In the genomic region with DNA sequence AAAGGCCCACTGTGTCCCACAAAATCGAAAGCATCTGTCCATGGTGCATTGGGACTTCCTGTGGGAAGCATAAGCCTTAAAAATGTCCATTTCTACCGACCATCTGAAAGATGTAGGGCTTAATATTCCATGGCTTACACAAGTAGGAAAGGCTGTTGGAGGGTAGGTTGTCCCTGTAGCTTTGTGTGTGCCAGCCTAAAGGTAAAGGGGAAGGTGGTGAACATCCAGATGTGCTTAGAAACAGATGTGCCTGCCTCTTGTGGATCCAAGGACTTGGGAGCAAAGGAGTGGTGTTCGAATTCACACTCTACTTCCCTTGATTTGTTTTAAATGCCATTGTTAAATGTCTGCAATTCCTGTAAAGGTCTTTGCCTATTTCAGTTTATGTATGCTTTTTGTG, we compare ENCODE assay signal across 21 mouse cellular contexts.
DNase-seq lines count a peak whose midpoint lies in the region; ATAC-seq and TF ChIP-seq lines count a peak whose summit lies in the region.
"Had no signal": no experiment of that assay in that cellular context is flagged by ENCODE, and none has a peak within 500 bp of the region (broad histone marks: within the 10 kb centered on the region; RNA-seq: fewer than 3 reads in every experiment).

No protein-coding gene starts in this region.

- no peaks in the 10 kb centered on the region for H3K27me3 ChIP-seq in limb, embryonic 14.5 days (ENCODE audit: control insufficient read depth, insufficient read depth, low read length)
- no peaks in the 10 kb centered on the region for H3K27me3 ChIP-seq in limb, embryonic 10.5 days (ENCODE audit: low read depth, poor library complexity, severe bottlenecking)
- H3K27me3 ChIP-seq in midbrain, embryonic 11.5 days (ENCODE audit: control insufficient read depth, insufficient read depth, low read length), result no peaks in the 10 kb centered on the region
- no peaks in the 10 kb centered on the region for H3K27me3 ChIP-seq in midbrain, embryonic 14.5 days (ENCODE audit: control insufficient read depth, insufficient read depth, low read length)
- H3K27me3 ChIP-seq: CH12.LX, Patski had no signal

- no peak for ATAC-seq in limb, embryonic 14.5 days (ENCODE audit: low FRiP score, low read depth)
- ATAC-seq in midbrain, embryonic 11.5 days (ENCODE audit: low FRiP score), result no peak
- no peak for ATAC-seq in midbrain, embryonic 14.5 days (ENCODE audit: low FRiP score, low TSS enrichment)
- ATAC-seq: activated CD4-positive, CD25-positive, alpha-beta regulatory T cell, adult 4 months; CD4-positive, CD25-positive, alpha-beta regulatory T cell, adult 4 months; Patski had no signal

- no peak overlapping the region for H3K9ac ChIP-seq in limb, embryonic 14.5 days (ENCODE audit: low read depth, low read length, severe bottlenecking)
- no peak overlapping the region for H3K9ac ChIP-seq in midbrain, embryonic 11.5 days (ENCODE audit: low read length)
- H3K9ac ChIP-seq in midbrain, embryonic 14.5 days (replicated peaks; ENCODE audit: low read length), result no peak overlapping the region

- WGBS in limb, embryonic 14.5 days, result 59% methylated on average over 3 of the region's 3 CpGs
- 85% methylated on average over 3 of the region's 3 CpGs for WGBS in limb, embryonic 10.5 days
- 89% methylated on average over 3 of the region's 3 CpGs for WGBS in midbrain, embryonic 11.5 days
- 94% methylated on average over 3 of the region's 3 CpGs for WGBS in midbrain, embryonic 14.5 days

- TF ChIP-seq POLR2A in limb, embryonic 14.5 days (IDR thresholded peaks at IDR 0.05; ENCODE audit: borderline replicate concordance, extremely low read depth, insufficient read depth, insufficient read length), result no peak

- H3K36me3 ChIP-seq in limb, embryonic 14.5 days (ENCODE audit: control insufficient read depth, insufficient read depth, low read length), result no peaks in the 10 kb centered on the region
- H3K36me3 ChIP-seq in limb, embryonic 10.5 days, result no peaks in the 10 kb centered on the region
- no peaks in the 10 kb centered on the region for H3K36me3 ChIP-seq in midbrain, embryonic 11.5 days (ENCODE audit: control insufficient read depth, insufficient read depth, low read length)
- no peaks in the 10 kb centered on the region for H3K36me3 ChIP-seq in midbrain, embryonic 14.5 days (ENCODE audit: control insufficient read depth, insufficient read depth, low read length)
- H3K36me3 ChIP-seq: G1E had no signal

- no peaks in the 10 kb centered on the region; the same call in 1 of the 2 replicates for H3K9me3 ChIP-seq in limb, embryonic 14.5 days (ENCODE audit: control insufficient read depth, low read length)
- H3K9me3 ChIP-seq in limb, embryonic 10.5 days (replicated peaks), result no peaks in the 10 kb centered on the region
- no peaks in the 10 kb centered on the region for H3K9me3 ChIP-seq in midbrain, embryonic 11.5 days (ENCODE audit: control insufficient read depth, low read length)
- H3K9me3 ChIP-seq in midbrain, embryonic 14.5 days (ENCODE audit: control insufficient read depth, low read length), result no peaks in the 10 kb centered on the region

- H3K4me2 ChIP-seq in limb, embryonic 14.5 days (replicated peaks; ENCODE audit: low read depth, low read length, severe bottlenecking), result no peak overlapping the region
- H3K4me2 ChIP-seq in midbrain, embryonic 11.5 days, result no peak overlapping the region
- no peak overlapping the region for H3K4me2 ChIP-seq in midbrain, embryonic 14.5 days (ENCODE audit: low read length)

- 0 out of 2 replicates have a peak, but pooled peaks cover 6% of the 10 kb centered on the region for H3K4me1 ChIP-seq in limb, embryonic 14.5 days (ENCODE audit: control insufficient read depth, insufficient read depth, low read length)
- peaks cover 7% of the 10 kb centered on the region; the same call in 1 of the 2 replicates for H3K4me1 ChIP-seq in limb, embryonic 10.5 days
- no peaks in the 10 kb centered on the region for H3K4me1 ChIP-seq in midbrain, embryonic 11.5 days (ENCODE audit: control insufficient read depth, insufficient read depth, low read length)
- H3K4me1 ChIP-seq in midbrain, embryonic 14.5 days (ENCODE audit: control insufficient read depth, insufficient read depth, low read length), result no peaks in the 10 kb centered on the region

- H3K4me3 ChIP-seq in limb, embryonic 14.5 days (replicated peaks; ENCODE audit: low read length), result no peak overlapping the region
- H3K4me3 ChIP-seq in limb, embryonic 10.5 days, result no peak overlapping the region
- no peak overlapping the region for H3K4me3 ChIP-seq in midbrain, embryonic 11.5 days (ENCODE audit: low read depth, low read length)
- H3K4me3 ChIP-seq in midbrain, embryonic 14.5 days (replicated peaks; ENCODE audit: low read depth, low read length), result no peak overlapping the region

- no peak overlapping the region for H3K27ac ChIP-seq in limb, embryonic 14.5 days (replicated peaks; ENCODE audit: low read depth, low read length)
- H3K27ac ChIP-seq in limb, embryonic 10.5 days, result no peak overlapping the region
- no peak overlapping the region for H3K27ac ChIP-seq in midbrain, embryonic 11.5 days (ENCODE audit: low read depth, low read length)
- H3K27ac ChIP-seq in midbrain, embryonic 14.5 days (replicated peaks; ENCODE audit: low read depth, low read length), result no peak overlapping the region

- intact Hi-C loops in heart, postnatal 36 days (cut with DNase I), result no loop called here

- DNase-seq in heart, adult 11 months, result peak; percentile 51
- DNase-seq in heart, postnatal 36 days, result no peak
- peak; percentile 16 for DNase-seq in limb, embryonic 14.5 days (ENCODE audit: low spot score)
- no peak for DNase-seq in limb, embryonic 10.5 days (ENCODE audit: low spot score)
- DNase-seq in midbrain, embryonic 11.5 days (ENCODE audit: low spot score, missing footprints), result peak; percentile 60
- DNase-seq in midbrain, embryonic 14.5 days, result no peak
- DNase-seq: adrenal gland, adult 2 months; adrenal gland, adult 8-10 months; adrenal gland, postnatal 10 days; adrenal gland, postnatal 14 days; adrenal gland, postnatal 25 days; adrenal gland, postnatal 36 days; B cell, adult 2 months; cerebellum, adult 11 months; cerebellum, adult 11-12 months; cerebellum, adult 18-20 months had no signal

Comparison
In these comparisons a context has a peak if more than half of its experiments do, and no peak if none do; other contexts are left out.
1. DNase-seq: peak in heart, adult 11 months (single experiment), limb, embryonic 14.5 days (single experiment) and midbrain, embryonic 11.5 days (single experiment); none in heart, postnatal 36 days (0 of 2), limb, embryonic 10.5 days (single experiment) and midbrain, embryonic 14.5 days (single experiment).